8 mouse cellular contexts compared by ENCODE assay signal in genomic region chr7:127991643-127992487, GRCm38 (mm10). TPM values are rescaled to one million over a fixed set of nuclear protein-coding genes. Genes with fewer than 3 reads are reported as not detected.
DNase-seq lines count a peak whose midpoint lies in the region; ATAC-seq and TF ChIP-seq lines count a peak whose summit lies in the region.

No protein-coding gene starts in this region.

- H3K4me1 ChIP-seq in MEL (ENCODE audit: control insufficient read depth in 1 of 2, insufficient read depth in 2 of 2, low read length in 2 of 2) = peaks cover 0 to 4% of the 10 kb centered on the region in 2 experiments; a peak in 1 of 4 replicates
- H3K4me1 ChIP-seq in forebrain, embryonic 12.5 days = 0 out of 2 replicates have a peak, but pooled peaks cover 4% of the 10 kb centered on the region
- no peaks in the 10 kb centered on the region for H3K4me1 ChIP-seq in hindbrain, embryonic 11.5 days (replicated peaks; ENCODE audit: control insufficient read depth, insufficient read depth, low read length)
- H3K4me1 ChIP-seq in lung, postnatal 0 days (ENCODE audit: insufficient read depth, low read depth, low read length) = peaks cover 13% of the 10 kb centered on the region; the same call in 1 of the 2 replicates

- H3K9ac ChIP-seq in MEL (ENCODE audit: control insufficient read depth, low read depth, low read length, poor library complexity, severe bottlenecking) = no peak overlapping the region
- H3K9ac ChIP-seq in forebrain, embryonic 12.5 days = no peak overlapping the region
- H3K9ac ChIP-seq in hindbrain, embryonic 11.5 days (ENCODE audit: low read depth, low read length) = no peak overlapping the region
- H3K9ac ChIP-seq in lung, postnatal 0 days (replicated peaks; ENCODE audit: low read depth) = no peak overlapping the region

- no peak for TF ChIP-seq EP300 in MEL (IDR thresholded peaks at IDR 0.05; ENCODE audit: low read depth in 1 of 2, low read length in 2 of 2)
- TF ChIP-seq EP300 in lung, postnatal 0 days (IDR thresholded peaks at IDR 0.05) = no peak

- 52% methylated on average over 6 of the region's 6 CpGs for WGBS in forebrain, embryonic 12.5 days
- 54% methylated on average over 6 of the region's 6 CpGs for WGBS in hindbrain, embryonic 11.5 days
- WGBS in lung, postnatal 0 days = 46% methylated on average over 6 of the region's 6 CpGs

- H3K79me2 ChIP-seq in MEL (ENCODE audit: control insufficient read depth, insufficient read depth, low read length, poor library complexity) = no peaks in the 10 kb centered on the region

- peak; percentile 76 for DNase-seq in MEL (ENCODE audit: low read depth, low spot score)
- peak; percentile 46 for DNase-seq in c-Kit-negative CD71-positive TER-119-positive erythroid progenitor cells, embryonic 14.5 days (ENCODE audit: low read depth, low spot score)
- peak; percentile 85 for DNase-seq in hindbrain, embryonic 11.5 days (ENCODE audit: low spot score)
- peak; percentile 68 for DNase-seq in layer of hippocampus, adult 9-11 months
- DNase-seq in lung, postnatal 0 days (ENCODE audit: low spot score) = peak; percentile 69
- peak; percentile 79 to 87 for DNase-seq in right cerebral cortex, adult 2 months (ENCODE audit: low spot score in 2 of 2)

- no peaks in the 10 kb centered on the region for H3K27me3 ChIP-seq in MEL (ENCODE audit: control insufficient read depth in 1 of 2, insufficient read depth in 2 of 2, low read length in 2 of 2)
- H3K27me3 ChIP-seq in forebrain, embryonic 12.5 days = no peaks in the 10 kb centered on the region
- H3K27me3 ChIP-seq in hindbrain, embryonic 11.5 days (ENCODE audit: control insufficient read depth, insufficient read depth, low read length) = no peaks in the 10 kb centered on the region
- no peaks in the 10 kb centered on the region for H3K27me3 ChIP-seq in lung, postnatal 0 days (replicated peaks; ENCODE audit: insufficient read depth, low read length)

- peak; percentile 15; the same call in 1 of the 2 replicates for TF ChIP-seq RAD21 in MEL (IDR thresholded peaks at IDR 0.05; ENCODE audit: low read depth, low read length)

- no peak overlapping the region for H3K4me2 ChIP-seq in forebrain, embryonic 12.5 days
- no peak overlapping the region for H3K4me2 ChIP-seq in hindbrain, embryonic 11.5 days (replicated peaks; ENCODE audit: low read depth, low read length)
- H3K4me2 ChIP-seq in lung, postnatal 0 days (replicated peaks; ENCODE audit: low read depth, low read length) = no peak overlapping the region

- TF ChIP-seq CTCF in MEL (IDR thresholded peaks at IDR 0.05 in 2 of 3, conservative IDR thresholded peaks at IDR 0.05 in 1 of 3; ENCODE audit: control insufficient read depth in 1 of 3, insufficient read depth in 1 of 3, low read depth in 2 of 3, low read length in 3 of 3, poor library complexity in 1 of 3, severe bottlenecking in 1 of 3) = peak; percentile 54 to 65 (median 54)
- TF ChIP-seq CTCF in lung, postnatal 0 days (IDR thresholded peaks at IDR 0.05) = peak; percentile 75

- peaks cover 7 to 11% of the 10 kb centered on the region in 2 experiments for H3K36me3 ChIP-seq in MEL (ENCODE audit: control insufficient read depth in 1 of 2, insufficient read depth in 2 of 2, low read length in 2 of 2)
- H3K36me3 ChIP-seq in forebrain, embryonic 12.5 days (replicated peaks) = peaks cover 37% of the 10 kb centered on the region
- H3K36me3 ChIP-seq in hindbrain, embryonic 11.5 days (ENCODE audit: control insufficient read depth, insufficient read depth, low read length) = no peaks in the 10 kb centered on the region
- H3K36me3 ChIP-seq in lung, postnatal 0 days (ENCODE audit: insufficient read depth, low read length) = no peaks in the 10 kb centered on the region

- no peak overlapping the region for H3K4me3 ChIP-seq in MEL (ENCODE audit: control insufficient read depth in 1 of 2, insufficient read depth in 1 of 2, low read depth in 2 of 2, low read length in 2 of 2)
- no peak overlapping the region for H3K4me3 ChIP-seq in forebrain, embryonic 12.5 days (replicated peaks)
- H3K4me3 ChIP-seq in hindbrain, embryonic 11.5 days (ENCODE audit: low read depth, low read length) = no peak overlapping the region
- no peak overlapping the region for H3K4me3 ChIP-seq in lung, postnatal 0 days (ENCODE audit: low read depth, low read length)

- no peaks in the 10 kb centered on the region for H3K9me3 ChIP-seq in MEL (replicated peaks; ENCODE audit: insufficient read depth, low read length)
- no peaks in the 10 kb centered on the region for H3K9me3 ChIP-seq in forebrain, embryonic 12.5 days
- no peaks in the 10 kb centered on the region for H3K9me3 ChIP-seq in hindbrain, embryonic 11.5 days (ENCODE audit: control insufficient read depth, low read length)
- H3K9me3 ChIP-seq in lung, postnatal 0 days (ENCODE audit: low read length) = no peaks in the 10 kb centered on the region

- TF ChIP-seq POLR2A in MEL (IDR thresholded peaks at IDR 0.05; ENCODE audit: control insufficient read depth in 1 of 2, insufficient read depth in 1 of 2, low read depth in 1 of 2, low read length in 2 of 2, poor library complexity in 1 of 2) = peak in 1 of 2 experiments; percentile 53; a peak in 2 of 4 replicates

- no peak overlapping the region for H3K27ac ChIP-seq in MEL (ENCODE audit: control insufficient read depth, low read depth, low read length)
- H3K27ac ChIP-seq in forebrain, embryonic 12.5 days = peak overlapping the region; percentile 47; the same call in 1 of the 2 replicates
- H3K27ac ChIP-seq in hindbrain, embryonic 11.5 days (ENCODE audit: low read depth, low read length) = no peak overlapping the region
- H3K27ac ChIP-seq in lung, postnatal 0 days (ENCODE audit: low read length) = no peak overlapping the region

- peak; percentile 67 for ATAC-seq in forebrain, embryonic 12.5 days (ENCODE audit: low FRiP score)
- ATAC-seq in hindbrain, embryonic 11.5 days (ENCODE audit: low FRiP score) = peak; percentile 53; the same call in 1 of the 2 replicates
- ATAC-seq in lung, postnatal 0 days = peak; percentile 70
- ATAC-seq in inflammation-experienced regulatory T-cells, adult 6 months = no peak

TF ChIP-seq in MEL, 35 proteins besides CTCF, POLR2A, EP300 and RAD21:
- peak; percentile 24; the same call in 1 of the 2 replicates for TF ChIP-seq SMC3 (IDR thresholded peaks at IDR 0.05; ENCODE audit: low read depth, low read length)
- no peak for TF ChIP-seq MYC (IDR thresholded peaks at IDR 0.05; ENCODE audit: low read depth, low read length)
- peak; percentile 90 for TF ChIP-seq ZNF384 (IDR thresholded peaks at IDR 0.05; ENCODE audit: low read depth, low read length)
- peak; percentile 66 for TF ChIP-seq POLR2AphosphoS2 (IDR thresholded peaks at IDR 0.05; ENCODE audit: low read length)

RNA-seq across cellular contexts. Expression of gene Pycard, which starts 1.8 kb away (rescaled TPM):
- total RNA-seq in MEL (2012; rRNA removed) = 0.10 and 0.12 TPM in 2 replicates
- polyA plus RNA-seq in MEL (2012; ENCODE audit: insufficient read depth in 1 of 2, insufficient read length in 2 of 2, low read depth in 1 of 2, low replicate concordance in 2 of 2, missing spikeins in 1 of 2) = under 1 TPM in 1 of 2 experiments, not detected in 1; 0.24 TPM
- 3.3 and 5.9 TPM in 2 replicates for polyA plus RNA-seq in forebrain, embryonic 12.5 days (2016; fragmentation: Nextera tagmentation; extraction: Ambion mirVana)
- polyA plus RNA-seq in hindbrain, embryonic 11.5 days (2014; fragmentation: Nextera tagmentation; extraction: Ambion mirVana) = 8.4 and 11.0 TPM in 2 replicates
- 33.7 and 35.3 TPM in 2 replicates for polyA plus RNA-seq in lung, postnatal 0 days (2015; fragmentation: Nextera tagmentation; extraction: Ambion mirVana)
- polyA plus RNA-seq in inflammation-experienced regulatory T-cells, adult 6 months (2017; shearing (Covaris generic)) = 100 to 1,000 TPM; 229 to 406 (median 231) TPM

RNA-seq across cellular contexts. Expression of gene Trim72, which starts 11.9 kb away (rescaled TPM):
- 0.13 and 0.19 TPM in 2 replicates for total RNA-seq in MEL (2012; rRNA removed)
- polyA plus RNA-seq in MEL (2012; ENCODE audit: insufficient read depth in 1 of 2, insufficient read length in 2 of 2, low read depth in 1 of 2, low replicate concordance in 2 of 2, missing spikeins in 1 of 2) = under 1 TPM in 1 of 2 experiments, not detected in 1; 0.14 TPM
- not detected in 2 replicates for polyA plus RNA-seq in forebrain, embryonic 12.5 days (2016; fragmentation: Nextera tagmentation; extraction: Ambion mirVana)
- not detected in 2 replicates for polyA plus RNA-seq in hindbrain, embryonic 11.5 days (2014; fragmentation: Nextera tagmentation; extraction: Ambion mirVana)
- polyA plus RNA-seq in lung, postnatal 0 days (2015; fragmentation: Nextera tagmentation; extraction: Ambion mirVana) = 0.14 and 0.19 TPM in 2 replicates
- not detected for polyA plus RNA-seq in inflammation-experienced regulatory T-cells, adult 6 months (2017; shearing (Covaris generic))

RNA-seq across cellular contexts. Expression of gene Fus, which starts 24.6 kb away (rescaled TPM):
- 49.7 and 60.5 TPM in 2 replicates for total RNA-seq in MEL (2012; rRNA removed)
- 100 to 1,000 TPM; 346 to 848 TPM for polyA plus RNA-seq in MEL (2012; ENCODE audit: insufficient read depth in 1 of 2, insufficient read length in 2 of 2, low read depth in 1 of 2, low replicate concordance in 2 of 2, missing spikeins in 1 of 2)
- 517 and 534 TPM in 2 replicates for polyA plus RNA-seq in forebrain, embryonic 12.5 days (2016; fragmentation: Nextera tagmentation; extraction: Ambion mirVana)
- polyA plus RNA-seq in hindbrain, embryonic 11.5 days (2014; fragmentation: Nextera tagmentation; extraction: Ambion mirVana) = 58.7 and 65.0 TPM in 2 replicates
- 139 and 147 TPM in 2 replicates for polyA plus RNA-seq in lung, postnatal 0 days (2015; fragmentation: Nextera tagmentation; extraction: Ambion mirVana)
- 10 to 100 TPM; 42.5 to 56.3 (median 52.6) TPM for polyA plus RNA-seq in inflammation-experienced regulatory T-cells, adult 6 months (2017; shearing (Covaris generic))

RNA-seq across cellular contexts. Expression of gene Prss36, which starts 45.3 kb away (rescaled TPM):
- total RNA-seq in MEL (2012; rRNA removed) = 1.7 and 1.9 TPM in 2 replicates
- 1 to 10 TPM in 1 of 2 experiments, not detected in 1; 5.1 TPM for polyA plus RNA-seq in MEL (2012; ENCODE audit: insufficient read depth in 1 of 2, insufficient read length in 2 of 2, low read depth in 1 of 2, low replicate concordance in 2 of 2, missing spikeins in 1 of 2)
- polyA plus RNA-seq in forebrain, embryonic 12.5 days (2016; fragmentation: Nextera tagmentation; extraction: Ambion mirVana) = 8.4 and 9.0 TPM in 2 replicates
- polyA plus RNA-seq in hindbrain, embryonic 11.5 days (2014; fragmentation: Nextera tagmentation; extraction: Ambion mirVana) = 8.5 and 11.0 TPM in 2 replicates
- 9.2 and 10.0 TPM in 2 replicates for polyA plus RNA-seq in lung, postnatal 0 days (2015; fragmentation: Nextera tagmentation; extraction: Ambion mirVana)
- polyA plus RNA-seq in inflammation-experienced regulatory T-cells, adult 6 months (2017; shearing (Covaris generic)) = 1 to 10 TPM; 1.5 to 3.7 (median 3.0) TPM
